Mouse (Mus musculus) CH12.LX (cell line): ENCODE results near the gene Pld3. TPM values are rescaled to one million over a fixed set of nuclear protein-coding genes. Genes with fewer than 3 reads are reported as not detected.

Source experiments
- DNase-seq: peaks from one replicate; pipeline ENCODE4 v3.0.0-alpha.2; 2013; ENCODE audit errors: extremely low read depth
- H3K27ac ChIP-seq: 2 replicates; pipeline ENCODE4 v1.5.1; 2012; ENCODE audit warnings: low read depth, mild to moderate bottlenecking, control low read depth, moderate library complexity; ENCODE audit not compliant: insufficient read depth
- H3K27me3 ChIP-seq: replicated peaks from 2 replicates; pipeline ENCODE3; 2012; ENCODE audit warnings: inconsistent platforms
- H3K36me3 ChIP-seq, 2 experiments: replicated peaks in 1 of 2; 2 replicates each; pipeline versions ENCODE3 to v1.6.1; 2012; ENCODE audit warnings: inconsistent platforms in 1 of 2, low read length in 1 of 2, mild to moderate bottlenecking in 1 of 2, mixed read lengths in 1 of 2, moderate library complexity in 1 of 2; ENCODE audit not compliant: control insufficient read depth in 1 of 2, insufficient read depth in 1 of 2
- H3K4me1 ChIP-seq, 2 experiments: 2 replicates each; pipeline ENCODE4 v1.6.1; 2012; ENCODE audit warnings: inconsistent platforms in 1 of 2, moderate library complexity in 1 of 2; ENCODE audit not compliant: insufficient read depth in 2 of 2, control insufficient read depth in 1 of 2
- H3K4me2 ChIP-seq: 2 replicates; pipeline ENCODE4 v1.6.1; 2012; ENCODE audit warnings: low read depth, mild to moderate bottlenecking, control low read depth; ENCODE audit not compliant: poor library complexity, insufficient read depth, severe bottlenecking
- H3K4me3 ChIP-seq, 3 experiments: fragments of 150-350 bp in 1 of 3; sonication (generic) in 1 of 3; replicated peaks in 1 of 3; 2 replicates each; pipeline versions ENCODE3 to v1.5.1; 2011 to 2012; ENCODE audit warnings: low read depth in 2 of 3, low read length in 2 of 3, mild to moderate bottlenecking in 2 of 3, moderate library complexity in 2 of 3, control low read depth in 1 of 3, improper control_type of control experiment in 1 of 3, inconsistent platforms in 1 of 3, mixed read lengths in 1 of 3; ENCODE audit not compliant: poor library complexity in 1 of 3
- H3K79me2 ChIP-seq: replicated peaks from 2 replicates; pipeline ENCODE4 v1.6.1; 2012; ENCODE audit warnings: mild to moderate bottlenecking, moderate library complexity; ENCODE audit not compliant: control insufficient read depth, poor library complexity, insufficient read depth, severe bottlenecking; ENCODE audit errors: extremely low read depth
- H3K9ac ChIP-seq: 2 replicates; pipeline ENCODE4 v1.6.1; 2012; ENCODE audit warnings: low read depth, mild to moderate bottlenecking, control low read depth, moderate library complexity; ENCODE audit not compliant: insufficient read depth
- H3K9me3 ChIP-seq: replicated peaks from 2 replicates; pipeline ENCODE3; 2012; ENCODE audit warnings: low read length, inconsistent platforms, mixed read lengths
- BHLHE40 ChIP-seq: IDR thresholded peaks from 2 replicates; pipeline ENCODE4 v1.6.1; 2011; ENCODE audit warnings: mild to moderate bottlenecking, low read depth, low read length, improper control_type of control experiment
- CHD1 ChIP-seq: IDR thresholded peaks from 2 replicates; pipeline ENCODE4 v1.6.1; 2012; ENCODE audit warnings: low read depth, low read length, improper control_type of control experiment, inconsistent platforms
- CHD2 ChIP-seq: IDR thresholded peaks from 2 replicates; pipeline ENCODE4 v1.6.1; 2011; ENCODE audit warnings: low read length, improper control_type of control experiment
- CTCF ChIP-seq, 2 experiments: IDR thresholded peaks in 1 of 2; conservative IDR thresholded peaks in 1 of 2; 2 replicates each; pipeline ENCODE4 v1.5.1; 2011 to 2012; ENCODE audit warnings: low read depth in 2 of 2, low read length in 2 of 2, improper control_type of control experiment in 1 of 2, inconsistent platforms in 1 of 2, mild to moderate bottlenecking in 1 of 2, moderate library complexity in 1 of 2
- E2F4 ChIP-seq: IDR thresholded peaks from 2 replicates; pipeline ENCODE4 v1.6.1; 2011; ENCODE audit warnings: low read depth, low read length, improper control_type of control experiment; ENCODE audit not compliant: insufficient replicate concordance
- ELF1 ChIP-seq: IDR thresholded peaks from 2 replicates; pipeline ENCODE4 v1.6.1; 2014; ENCODE audit warnings: low read depth, mild to moderate bottlenecking, inconsistent platforms, low read length, improper control_type of control experiment
- EP300 ChIP-seq: IDR thresholded peaks from 2 replicates; pipeline ENCODE4 v1.6.1; 2011; ENCODE audit warnings: low read length, improper control_type of control experiment
- ETS1 ChIP-seq: conservative IDR thresholded peaks from 2 replicates; pipeline ENCODE4 v1.6.1; 2012; ENCODE audit warnings: low read depth, mild to moderate bottlenecking, inconsistent platforms, low read length, improper control_type of control experiment, moderate library complexity
- GABPA ChIP-seq: IDR thresholded peaks from 2 replicates; pipeline ENCODE4 v1.6.1; 2012; ENCODE audit warnings: low read depth, low read length, improper control_type of control experiment, inconsistent platforms; ENCODE audit not compliant: insufficient replicate concordance
- HCFC1 ChIP-seq: IDR thresholded peaks from 2 replicates; pipeline ENCODE4 v1.6.1; 2012; ENCODE audit warnings: low read depth, mild to moderate bottlenecking, inconsistent platforms, low read length, improper control_type of control experiment
- IRF4 ChIP-seq: IDR thresholded peaks from 2 replicates; pipeline ENCODE4 v1.6.1; 2014; ENCODE audit warnings: low read depth, mild to moderate bottlenecking, inconsistent platforms, low read length, improper control_type of control experiment
- JUN ChIP-seq: IDR thresholded peaks from 2 replicates; pipeline ENCODE4 v1.6.1; 2011; ENCODE audit warnings: low read depth, mild to moderate bottlenecking, low read length, improper control_type of control experiment, moderate library complexity; ENCODE audit not compliant: insufficient read depth
- JUND ChIP-seq: conservative IDR thresholded peaks from 2 replicates; pipeline ENCODE4 v1.6.1; 2011; ENCODE audit warnings: low read depth, low read length, improper control_type of control experiment
- KAT2A ChIP-seq: IDR thresholded peaks from 2 replicates; pipeline ENCODE4 v1.6.1; 2012; ENCODE audit warnings: low read length, improper control_type of control experiment, inconsistent platforms; ENCODE audit not compliant: insufficient replicate concordance
- MAFK ChIP-seq: IDR thresholded peaks from 2 replicates; pipeline ENCODE4 v1.6.1; 2011; ENCODE audit warnings: low read length, improper control_type of control experiment; ENCODE audit not compliant: insufficient replicate concordance
- MAX ChIP-seq: IDR thresholded peaks from 2 replicates; pipeline ENCODE4 v1.6.1; 2011; ENCODE audit warnings: low read length, improper control_type of control experiment
- MAZ ChIP-seq: IDR thresholded peaks from 2 replicates; pipeline ENCODE4 v1.6.1; 2012; ENCODE audit warnings: low read depth, mild to moderate bottlenecking, inconsistent platforms, low read length, improper control_type of control experiment, moderate library complexity
- MEF2A ChIP-seq: IDR thresholded peaks from 2 replicates; pipeline ENCODE4 v1.6.1; 2014; ENCODE audit warnings: low read depth, mild to moderate bottlenecking, inconsistent platforms, low read length, improper control_type of control experiment, borderline replicate concordance
- MXI1 ChIP-seq: IDR thresholded peaks from 2 replicates; pipeline ENCODE4 v1.6.1; 2011; ENCODE audit warnings: mild to moderate bottlenecking, low read depth, low read length, improper control_type of control experiment
- MYC ChIP-seq: IDR thresholded peaks from 2 replicates; pipeline ENCODE4 v1.6.1; 2011; ENCODE audit warnings: low read depth, mild to moderate bottlenecking, improper control_type of control experiment, low read length
- NELFE ChIP-seq: IDR thresholded peaks from 2 replicates; pipeline ENCODE4 v1.6.1; 2011; ENCODE audit warnings: low read depth, low read length, improper control_type of control experiment
- NRF1 ChIP-seq: IDR thresholded peaks from 2 replicates; pipeline ENCODE4 v1.6.1; 2014; ENCODE audit warnings: low read depth, mild to moderate bottlenecking, inconsistent platforms, low read length, improper control_type of control experiment, moderate library complexity
- PAX5 ChIP-seq: IDR thresholded peaks from 2 replicates; pipeline ENCODE4 v1.6.1; 2012; ENCODE audit warnings: low read length, inconsistent platforms, mixed read lengths
- POLR2A ChIP-seq: IDR thresholded peaks from 2 replicates; pipeline ENCODE4 v1.6.1; 2011; ENCODE audit warnings: low read depth, mild to moderate bottlenecking, improper control_type of control experiment, low read length
- POLR2AphosphoS2 ChIP-seq: IDR thresholded peaks from 2 replicates; pipeline ENCODE4 v1.6.1; 2011; ENCODE audit warnings: low read depth, low read length, improper control_type of control experiment
- RAD21 ChIP-seq: IDR thresholded peaks from 2 replicates; pipeline ENCODE4 v1.6.1; 2011; ENCODE audit warnings: low read depth, mild to moderate bottlenecking, low read length, improper control_type of control experiment, moderate library complexity
- RCOR1 ChIP-seq: conservative IDR thresholded peaks from 2 replicates; pipeline ENCODE4 v1.6.1; 2012; ENCODE audit warnings: low read depth, mild to moderate bottlenecking, inconsistent platforms, low read length, improper control_type of control experiment
- SIN3A ChIP-seq: IDR thresholded peaks from 2 replicates; pipeline ENCODE4 v1.6.1; 2012; ENCODE audit warnings: low read length, improper control_type of control experiment, inconsistent platforms
- SMC3 ChIP-seq: IDR thresholded peaks from 2 replicates; pipeline ENCODE4 v1.6.1; 2011; ENCODE audit warnings: low read depth, low read length, improper control_type of control experiment
- TBP ChIP-seq: conservative IDR thresholded peaks from 2 replicates; pipeline ENCODE4 v1.6.1; 2011; ENCODE audit warnings: low read depth, low read length, improper control_type of control experiment
- TCF12 ChIP-seq: IDR thresholded peaks from 2 replicates; pipeline ENCODE4 v1.6.1; 2014; ENCODE audit warnings: low read depth, mild to moderate bottlenecking, inconsistent platforms, low read length, improper control_type of control experiment
- UBTF ChIP-seq: IDR thresholded peaks from 2 replicates; pipeline ENCODE4 v1.6.1; 2012; ENCODE audit warnings: low read depth, mild to moderate bottlenecking, inconsistent platforms, low read length, improper control_type of control experiment, moderate library complexity
- USF1 ChIP-seq: IDR thresholded peaks from 2 replicates; pipeline ENCODE4 v1.6.1; 2014; ENCODE audit warnings: low read depth, mild to moderate bottlenecking, inconsistent platforms, low read length, improper control_type of control experiment
- USF2 ChIP-seq: conservative IDR thresholded peaks from 2 replicates; pipeline ENCODE4 v1.6.1; 2011; ENCODE audit warnings: low read depth, low read length, improper control_type of control experiment
- ZC3H11A ChIP-seq: IDR thresholded peaks from 2 replicates; pipeline ENCODE4 v1.6.1; 2012; ENCODE audit warnings: low read depth, mild to moderate bottlenecking, inconsistent platforms, low read length, improper control_type of control experiment
- ZKSCAN1 ChIP-seq: IDR thresholded peaks from 2 replicates; pipeline ENCODE4 v1.6.1; 2012; ENCODE audit warnings: low read depth, inconsistent platforms, low read length, improper control_type of control experiment, borderline replicate concordance
- ZMIZ1 ChIP-seq: IDR thresholded peaks from 2 replicates; pipeline ENCODE4 v1.6.1; 2012; ENCODE audit warnings: low read depth, mild to moderate bottlenecking, inconsistent platforms, low read length, improper control_type of control experiment
- ZNF384 ChIP-seq: IDR thresholded peaks from 2 replicates; pipeline ENCODE4 v1.6.1; 2012; ENCODE audit warnings: low read depth, low read length, improper control_type of control experiment, inconsistent platforms
- dilution Hi-C: fragments of 300-500 bp; cut with MboI; formaldehyde crosslinking; loops from 2 replicates; pipeline ENCODE4 v1.14.3; 2020; ENCODE audit warnings: low sequenced_read_pairs; ENCODE audit not compliant: extremely low pct_unique_long_range_greater_than_20kb, extremely low pct_ligation_motif_present
- in situ Hi-C: fragments of 300-500 bp; cut with MboI; formaldehyde crosslinking; loops from 3 replicates; pipeline ENCODE4 v1.14.3; 2019; ENCODE audit warnings: low sequenced_read_pairs, low pct_ligation_motif_present, low pct_unique_long_range_greater_than_20kb, mixed read lengths
- polyA plus RNA-seq: library from polyadenylated mRNA; unstranded; fragments of >175 nt; gene quantifications from 2 replicates; pipeline ENCODE4 v1.2.1, GENCODE M21; 2012; ENCODE audit warnings: low read depth; ENCODE audit not compliant: insufficient read length
- total RNA-seq, 2 experiments: library from RNA; depleted of rRNA; stranded (reverse); fragments of 300-350 nt in 1 of 2; fragments of >200 nt in 1 of 2; gene quantifications; 2 replicates each; pipeline ENCODE4 v1.2.3; 2012 to 2014

Pld3 gene
- total RNA-seq (2012; rRNA removed) = 16.2 and 21.1 TPM in 2 replicates
- total RNA-seq (2014; rRNA removed) = 6.0 and 6.2 TPM in 2 replicates
- 13.5 and 14.1 TPM in 2 replicates for polyA plus RNA-seq

GRCm38 (mm10) chr7:27552931-27553513 lies at the start of gene Pld3, which contains the start of gene 2310022A10Rik:
Gene Pld3, minus strand, starts transcription at chr7:27553218.
Gene 2310022A10Rik, plus strand, starts transcription at chr7:27553233.
- peaks cover 2 to 30% of the 10 kb centered on the region in 2 experiments; a peak in 3 of 4 replicates for H3K4me1 ChIP-seq
- H3K4me3 ChIP-seq = peak within 1 kb of the TSS; percentile 66 to 90 (median 75)
- H3K36me3 ChIP-seq = peaks cover 8 to 21% of the 10 kb centered on the region in 2 experiments
- in situ Hi-C loops = no loop called here
- no peaks in the 10 kb centered on the region for H3K9me3 ChIP-seq
- H3K79me2 ChIP-seq = peaks cover 11% of the 10 kb centered on the region
- peak; percentile 56; the same call in 1 of the 2 replicates for TF ChIP-seq TBP
- no peak for TF ChIP-seq CTCF (conservative IDR thresholded peaks at IDR 0.05 in 1 of 2, IDR thresholded peaks at IDR 0.05 in 1 of 2; ENCODE audit: low read depth in 2 of 2, low read length in 2 of 2)
- TF ChIP-seq UBTF = no peak
- TF ChIP-seq MYC = no peak; the same call in 1 of the 2 replicates
- TF ChIP-seq EP300 = no peak
- no peak for TF ChIP-seq ZNF384
- peak; percentile 86 for TF ChIP-seq TCF12
- peak; percentile 69; the same call in 1 of the 2 replicates for TF ChIP-seq ZMIZ1
- peak; percentile 93 for TF ChIP-seq NRF1
- peak; percentile 91 for TF ChIP-seq ELF1
- peak; percentile 63; the same call in 1 of the 2 replicates for TF ChIP-seq MEF2A
- TF ChIP-seq USF1 = peak; percentile 87
- no peak for TF ChIP-seq SMC3
- TF ChIP-seq ZC3H11A = no peak
- TF ChIP-seq HCFC1 = peak; percentile 90
- no peak; the same call in 1 of the 2 replicates for TF ChIP-seq ETS1
- TF ChIP-seq E2F4 = no peak
- no peak for TF ChIP-seq CHD1
- no peak for TF ChIP-seq PAX5
- peak; percentile 84 for TF ChIP-seq NELFE
- peak; percentile 33; the same call in 1 of the 2 replicates for TF ChIP-seq GABPA
- no peak for TF ChIP-seq ZKSCAN1
- TF ChIP-seq RAD21 = no peak
- TF ChIP-seq RCOR1 = no peak
- peak; percentile 88 for TF ChIP-seq MAZ
- peak; percentile 57; the same call in 1 of the 2 replicates for TF ChIP-seq MAX
- TF ChIP-seq SIN3A = peak; percentile 83
- no peak for TF ChIP-seq JUND
- TF ChIP-seq JUN = no peak
- TF ChIP-seq POLR2A = peak; percentile 94
- TF ChIP-seq BHLHE40 = no peak
- no peak for TF ChIP-seq IRF4
- TF ChIP-seq MXI1 = peak; percentile 50; the same call in 1 of the 2 replicates
- TF ChIP-seq USF2 = peak; percentile 67
- TF ChIP-seq KAT2A = peak; percentile 77; the same call in 1 of the 2 replicates
- 0 out of 2 replicates have a peak, but pooled peaks have one; percentile 22 for TF ChIP-seq CHD2
- TF ChIP-seq POLR2AphosphoS2 = no peak
- no peak for TF ChIP-seq MAFK
- peak within 1 kb of the TSS; percentile 80 for H3K4me2 ChIP-seq
- H3K27me3 ChIP-seq = no peaks in the 10 kb centered on the region
- H3K9ac ChIP-seq = peak within 1 kb of the TSS; percentile 87
- H3K27ac ChIP-seq = no peak within 1 kb of the TSS
- DNase-seq = peak; percentile 98
- dilution Hi-C loops = no loop called here
